Mouse (Mus musculus): ENCODE results near the gene Tnfaip3.
A peak's percentile ranks its signal among the peaks of the same experiment; 100 is the strongest.

The Tnfaip3 gene

DNA sequence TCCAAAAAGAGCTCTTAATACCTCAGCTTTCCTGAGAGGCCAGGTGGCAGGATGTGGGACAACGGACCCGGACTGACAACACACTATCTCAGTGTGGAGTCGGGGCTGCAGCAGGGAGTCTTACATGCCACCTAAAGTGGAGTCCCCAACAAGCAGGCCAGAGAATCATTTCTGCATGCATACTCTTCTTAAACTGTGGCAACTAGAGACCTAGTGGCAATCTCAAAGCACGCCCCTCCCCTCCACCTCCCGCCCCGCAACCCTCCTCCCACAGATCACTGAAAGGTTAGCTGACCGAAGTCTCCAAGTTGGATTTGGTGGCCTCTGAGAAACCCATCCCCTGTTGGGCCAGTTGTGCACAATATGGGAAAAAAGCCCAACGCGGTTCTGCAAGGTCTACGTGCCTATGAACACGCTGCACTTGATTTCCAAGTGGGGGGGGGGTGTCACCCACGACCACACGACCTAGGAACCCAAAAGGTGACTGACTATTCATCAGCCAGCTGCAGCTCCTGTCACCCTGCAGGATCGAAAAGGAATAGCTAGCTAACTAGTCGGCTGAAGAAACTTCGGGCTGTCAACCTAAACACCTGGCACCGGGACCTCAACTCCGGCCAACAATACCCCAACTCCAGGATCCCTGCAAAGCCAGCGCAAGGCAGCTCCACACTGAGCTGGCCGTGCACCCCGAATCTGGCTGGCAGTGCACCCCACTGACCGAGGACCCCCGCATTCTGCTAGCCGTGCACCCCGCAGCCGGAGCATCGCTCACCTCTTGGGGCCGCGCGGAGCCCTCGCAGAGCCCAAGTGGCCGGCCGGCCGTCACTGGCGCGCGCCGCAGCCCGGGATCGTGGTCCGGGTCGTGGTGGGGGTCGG, 838 bp downstream of the Tnfaip3 start:
- peak; percentile 21 for DNase-seq

DNA sequence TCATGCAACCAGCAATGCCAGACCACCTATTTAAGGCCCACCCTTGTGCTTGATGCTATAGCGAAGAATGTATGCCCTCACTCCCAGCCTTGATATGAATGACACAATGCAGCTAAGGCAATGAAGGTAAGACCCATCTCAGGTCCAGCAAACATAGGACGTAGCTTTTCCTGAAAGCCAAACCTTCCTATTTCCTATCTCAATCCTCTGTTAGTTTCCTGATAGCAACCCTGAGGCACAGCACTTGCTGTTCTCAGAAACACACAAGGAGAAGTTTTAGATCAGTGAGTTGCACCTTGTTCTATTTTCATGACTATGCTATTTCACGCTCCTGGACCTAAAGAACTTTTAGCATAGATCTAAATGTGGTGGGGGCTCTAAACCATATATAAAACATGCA, 2.1 kb downstream of the Tnfaip3 start:
- DNase-seq, result no peak

DNA sequence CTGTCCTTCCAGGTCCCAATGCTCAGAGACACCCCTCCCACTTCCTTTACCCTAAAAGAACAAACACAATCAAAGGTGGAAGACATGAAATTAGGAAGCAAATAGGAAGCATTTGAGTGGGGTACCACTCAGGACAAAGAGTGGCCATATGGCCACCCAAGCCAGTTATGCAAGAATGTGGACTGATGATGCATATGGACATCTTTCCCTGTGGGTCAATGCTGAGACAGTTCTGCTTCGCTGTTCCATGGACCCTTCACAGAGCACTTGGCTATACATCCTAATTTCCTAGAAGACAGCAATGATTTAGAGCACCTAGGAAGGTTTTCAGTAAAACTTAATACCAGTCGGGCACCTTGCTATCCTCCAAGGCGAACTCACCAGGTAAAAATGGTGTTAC, 2.8 kb downstream of the Tnfaip3 start:
- no peak for DNase-seq

- no peak for DNase-seq
These were observed 3.5 kb downstream of the Tnfaip3 start for GRCm38 (mm10) chr10:19011832-19012440.

GRCm38 (mm10) chr10:19010414-19010813, 5.0 kb downstream of the Tnfaip3 start:
- no peak for DNase-seq

DNA sequence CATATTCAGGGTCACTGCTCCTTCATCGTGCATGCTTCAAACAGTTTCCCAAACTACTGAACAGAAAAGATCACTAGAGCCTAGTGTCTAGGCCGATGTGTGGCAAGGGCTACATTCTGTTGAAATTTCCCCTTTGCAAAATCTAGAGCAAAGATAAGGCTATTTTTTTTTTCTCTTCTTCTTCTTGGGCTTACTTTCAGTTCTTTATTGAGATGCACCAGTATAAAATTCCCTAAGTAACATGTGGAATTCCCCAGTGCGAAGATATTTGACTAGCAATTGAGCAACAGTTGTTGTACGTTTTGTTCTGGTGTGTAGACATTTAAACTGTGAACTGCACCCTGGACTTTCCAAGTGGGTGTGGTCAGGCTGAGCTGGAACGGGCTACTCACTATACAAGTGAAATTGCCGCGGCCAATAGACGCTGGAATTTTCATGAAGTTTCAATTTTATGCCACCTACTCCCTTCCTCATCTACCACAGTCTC, 6.2 kb downstream of the Tnfaip3 start:
- DNase-seq, result no peak

DNA sequence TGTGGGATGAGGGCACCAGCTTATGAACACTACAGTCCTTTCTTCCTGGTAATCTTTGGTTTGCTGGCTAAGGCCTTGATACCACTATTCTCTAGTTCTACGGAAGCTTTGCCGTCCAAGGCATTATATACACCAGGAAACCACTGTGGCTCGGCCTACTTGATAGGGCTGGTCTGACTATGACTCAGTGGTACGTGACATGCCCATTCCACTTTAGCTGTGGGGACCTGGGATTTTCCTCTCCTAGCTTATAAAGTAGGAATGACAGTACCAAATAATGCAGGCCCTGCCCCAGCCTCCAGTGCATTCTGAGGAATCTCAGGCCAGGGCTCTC, 6.9 kb downstream of the Tnfaip3 start:
- no peak for DNase-seq

DNA sequence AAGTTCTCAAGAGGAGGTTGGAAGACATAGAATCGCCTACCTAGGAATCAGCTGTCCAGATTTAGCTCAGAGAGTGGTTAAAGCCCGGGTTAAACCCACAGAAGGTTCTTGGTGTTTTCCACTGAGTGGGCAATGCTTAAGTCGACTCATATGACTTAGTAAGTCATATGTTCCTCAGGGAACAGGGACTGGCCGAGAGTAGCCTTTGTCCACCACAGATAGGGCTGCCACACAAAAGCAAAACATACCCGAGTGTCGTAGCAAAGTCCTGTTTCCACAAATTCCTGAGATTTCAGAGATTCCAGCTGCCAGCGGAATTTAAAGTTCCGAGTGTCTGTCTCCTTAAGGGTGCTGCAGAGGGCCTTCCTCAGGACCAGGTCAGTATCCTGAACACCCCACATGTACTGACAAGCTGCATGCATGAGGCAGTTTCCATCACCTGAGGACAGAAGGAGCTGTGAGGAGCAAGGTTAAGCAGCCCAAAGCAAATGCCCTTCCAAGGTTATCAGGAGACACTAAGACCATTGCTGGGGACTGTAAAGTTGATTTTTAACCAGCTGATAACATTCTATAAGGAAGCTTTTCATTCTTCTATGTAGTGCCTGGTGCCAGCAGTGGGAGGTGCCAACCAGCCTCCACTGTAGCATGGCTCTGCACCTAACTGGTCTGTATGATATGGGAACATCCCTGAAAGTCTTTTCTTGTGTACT, 7.4 kb downstream of the Tnfaip3 start:
- no peak for DNase-seq

- DNase-seq, result no peak
These were observed 13.2 kb downstream of the Tnfaip3 start for GRCm38 (mm10) chr10:19002091-19002785.

GRCm38 (mm10) chr10:18999427-18999826, 16.0 kb downstream of the Tnfaip3 start:
- DNase-seq, result no peak

- DNase-seq, result no peak
These were observed 19.1 kb downstream of the Tnfaip3 start for GRCm38 (mm10) chr10:18996331-18996730.

DNA sequence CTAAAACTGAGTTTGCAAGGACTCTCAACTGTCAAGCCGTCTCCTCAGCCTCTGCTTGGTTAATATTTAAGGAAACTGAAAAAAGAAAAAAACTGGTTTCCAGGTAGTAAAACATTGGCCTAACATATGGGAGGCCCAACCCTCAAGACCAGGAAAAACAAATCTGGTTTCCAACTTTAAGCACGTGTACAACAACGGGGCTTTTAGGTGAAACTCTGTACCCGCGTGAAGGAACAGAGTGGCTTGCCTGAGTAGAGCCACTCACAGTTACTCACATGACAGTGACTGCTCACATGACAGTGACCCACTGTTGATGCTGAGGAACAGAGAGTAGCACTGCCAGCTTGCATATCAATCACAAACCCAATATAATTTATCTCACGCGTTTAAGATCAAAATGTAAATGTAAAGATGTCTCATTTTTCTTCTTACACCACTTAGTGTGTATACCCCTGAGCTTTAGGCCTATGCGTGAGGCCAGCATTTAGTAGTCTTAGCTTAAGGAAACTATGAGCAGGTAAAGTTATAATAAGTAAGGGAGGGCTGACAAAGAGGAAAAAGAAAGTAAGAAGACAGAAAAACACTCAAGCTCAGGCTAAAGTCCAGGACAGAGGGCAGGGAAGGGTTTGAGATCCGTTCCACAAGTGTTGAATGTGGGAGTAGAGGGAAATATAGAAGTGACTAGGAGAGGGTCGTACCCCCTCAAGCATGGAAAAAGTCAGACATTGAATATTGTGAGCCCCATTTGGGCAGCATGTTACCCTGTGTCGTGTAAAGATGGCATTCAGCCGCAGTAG, 19.8 kb downstream of the Tnfaip3 start:
- DNase-seq, result no peak

- DNase-seq, result no peak
These were observed 22.5 kb downstream of the Tnfaip3 start for GRCm38 (mm10) chr10:18992971-18993370.

- no peak for DNase-seq
These were observed 24.4 kb downstream of the Tnfaip3 start for GRCm38 (mm10) chr10:18991057-18991456.

DNA sequence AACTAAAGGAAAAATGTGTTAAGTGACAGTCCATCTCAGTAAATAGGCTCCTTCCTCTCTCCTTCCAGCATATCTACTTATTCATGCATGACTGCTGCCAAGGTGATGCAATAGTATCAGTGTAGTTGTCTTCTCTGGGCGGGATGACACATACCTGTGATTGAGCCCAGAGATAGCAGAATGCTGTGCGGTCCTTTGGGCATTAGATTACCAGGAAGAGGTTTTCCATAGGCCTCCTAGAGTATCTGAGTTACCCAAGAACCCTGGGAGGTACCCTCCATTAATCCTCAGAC, 27.6 kb downstream of the Tnfaip3 start:
- no peak for DNase-seq

GRCm38 (mm10) chr10:18987046-18987906, 28.2 kb downstream of the Tnfaip3 start:
- DNase-seq, result no peak

GRCm38 (mm10) chr10:18985516-18985915, 29.9 kb downstream of the Tnfaip3 start:
- DNase-seq, result no peak

GRCm38 (mm10) chr10:18983514-18983913, 31.9 kb downstream of the Tnfaip3 start:
- no peak for DNase-seq

DNA sequence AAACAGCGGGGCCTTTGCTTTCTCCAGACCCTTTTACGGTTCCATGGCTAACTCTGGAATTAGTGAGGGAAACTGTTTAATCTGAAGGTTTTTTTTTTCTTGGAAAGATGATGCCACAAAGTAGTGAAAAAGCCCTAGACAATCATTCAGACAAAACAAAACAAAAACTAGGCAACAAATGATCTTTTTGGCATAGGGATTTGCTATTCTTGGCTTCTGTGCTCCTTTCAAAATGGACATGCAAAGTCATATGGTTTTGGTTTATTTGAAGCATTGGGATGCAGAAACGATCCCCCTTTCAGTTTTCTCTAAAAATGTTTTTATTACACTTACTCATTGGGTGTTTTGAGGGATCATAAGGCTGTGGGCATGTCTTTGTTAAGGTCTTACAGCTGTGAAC, 41.0 kb downstream of the Tnfaip3 start:
- DNase-seq, result no peak

GRCm38 (mm10) chr10:18966893-18967292, 48.6 kb downstream of the Tnfaip3 start:
- no peak for DNase-seq

GRCm38 (mm10) chr10:18965601-18966000, 49.9 kb downstream of the Tnfaip3 start:
- no peak for DNase-seq

DNA sequence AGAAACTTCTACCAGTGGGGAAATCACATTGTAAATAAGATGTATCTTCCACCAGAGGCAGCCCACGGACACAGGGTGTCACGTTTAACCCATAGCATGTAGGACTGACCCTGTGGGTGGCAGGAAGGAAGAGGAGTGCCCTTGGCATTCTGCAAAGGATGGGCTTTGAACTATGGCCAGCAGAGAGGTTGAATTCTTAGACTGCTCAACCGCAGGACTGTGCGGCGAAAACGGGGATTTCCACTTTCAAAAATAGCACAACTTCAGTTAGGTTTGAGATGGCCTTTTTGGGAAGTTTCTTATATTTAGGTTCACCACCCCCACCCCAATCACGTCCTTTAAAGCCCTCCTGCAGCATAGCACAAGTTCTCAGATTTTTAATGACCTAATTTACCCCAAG, 50.6 kb downstream of the Tnfaip3 start:
- DNase-seq, result no peak

All from cerebellum, adult 9-10 months (tissue).